Mouse (Mus musculus) cerebral cortex, adult 2 months (tissue): Measurements from ENCODE around the gene L1cam.

ENCODE experiments used
- WGBS: fragments of 180-500 bp; shearing (Covaris S2); methylation state at CpG from one replicate; pipeline ENCODE4 v1.1.7; 2018; 5-methylcytosine and 5-hydroxymethylcytosine counted together

L1cam gene

GRCm38 (mm10) chrX:73895719-73896118 lies at the start of gene L1cam:
L1cam (minus strand) TSS chrX:73896105.
- WGBS: 9% methylated on average over 2 of the region's 2 CpGs

GRCm38 (mm10) chrX:73942294-73942693 lies 46.4 kb upstream of the L1cam start:
- WGBS: 75% methylated on average over 2 of the region's 2 CpGs

GRCm38 (mm10) chrX:73941860-73942259 lies 46.0 kb upstream of the L1cam start:
- WGBS: 43% methylated on average over 2 of the region's 2 CpGs

GRCm38 (mm10) chrX:73931871-73932270 lies 36.0 kb upstream of the L1cam start:
- WGBS: 67% methylated on average over 2 of the region's 2 CpGs

GRCm38 (mm10) chrX:73930402-73931062 lies 34.6 kb upstream of the L1cam start, which contains the start of gene Renbp:
Renbp (minus strand) TSS chrX:73930850.
- WGBS: 40% methylated on average over 17 of the region's 17 CpGs

GRCm38 (mm10) chrX:73922550-73922882 lies 26.6 kb upstream of the L1cam start:
- 70% methylated on average over 8 of the region's 8 CpGs for WGBS

DNA sequence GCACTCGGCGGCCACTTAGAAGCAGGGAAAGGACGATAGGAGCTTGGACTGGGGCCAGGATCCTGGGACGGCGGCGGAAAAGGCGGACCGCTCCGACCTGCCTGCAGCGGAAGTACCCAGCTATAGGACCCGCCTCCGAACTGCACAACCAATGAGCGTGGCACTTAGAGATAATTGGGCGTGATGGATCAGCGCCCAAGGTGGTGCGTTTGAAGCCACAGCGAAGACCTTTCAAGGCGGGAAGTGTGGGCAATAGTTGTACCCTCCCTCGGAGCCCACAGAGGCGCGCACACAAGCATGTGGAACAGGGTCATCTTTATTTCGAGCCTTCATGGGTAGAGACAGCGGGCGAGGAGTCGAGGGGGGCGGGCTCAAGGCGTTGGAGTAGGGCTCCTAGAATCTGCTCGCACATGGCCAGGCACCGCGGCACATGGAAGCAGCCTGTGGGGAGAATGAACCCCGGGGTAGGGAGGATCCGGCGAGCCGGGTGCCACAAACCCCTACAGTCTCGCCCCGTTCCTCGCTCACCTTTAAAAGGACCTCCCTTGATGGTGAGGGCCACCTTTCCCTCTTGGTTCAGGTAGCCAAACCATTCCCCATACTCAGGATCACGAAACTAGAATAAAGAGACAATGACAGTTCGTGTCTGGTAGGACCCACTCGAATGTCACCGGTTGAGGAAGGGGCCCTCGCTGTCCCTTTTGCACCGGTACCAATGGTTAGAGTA lies 26.1 kb upstream of the L1cam start, which contains the start of the genes Arhgap4 and Naa10:
Gene Arhgap4, minus strand, starts transcription at position 48 of the 727 bp plus-strand sequence.
Gene Naa10, minus strand, starts transcription at position 122 of the 727 bp plus-strand sequence.
- 6% methylated on average over 43 of the region's 43 CpGs for WGBS

GRCm38 (mm10) chrX:73921285-73921822 lies 25.4 kb upstream of the L1cam start:
- WGBS: 3% methylated on average over 34 of the region's 34 CpGs

GRCm38 (mm10) chrX:73918631-73919030 lies 22.7 kb upstream of the L1cam start:
- WGBS: 67% methylated on average over 5 of the region's 5 CpGs

DNA sequence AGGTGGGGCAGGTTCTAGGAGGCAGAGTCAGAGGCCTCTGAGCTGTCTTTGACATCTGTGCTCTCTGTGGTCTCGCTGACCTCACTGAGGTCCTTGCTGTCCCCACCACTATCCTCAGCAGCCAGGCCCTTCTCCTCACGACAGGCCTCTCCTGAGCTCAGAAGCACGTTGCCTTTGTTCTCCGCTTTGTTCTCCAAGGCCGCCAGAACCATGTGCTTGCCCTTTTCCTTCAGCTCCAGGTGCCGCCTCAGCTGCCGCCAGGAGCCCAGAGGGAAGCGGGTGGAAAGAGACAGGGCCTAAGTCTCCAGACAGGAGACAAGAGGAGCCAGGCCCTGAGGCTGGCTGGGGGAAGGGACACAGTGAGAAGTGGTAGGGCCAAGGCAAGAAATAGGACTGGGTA lies 21.0 kb upstream of the L1cam start:
- WGBS: 70% methylated on average over 8 of the region's 8 CpGs

- WGBS: 13% methylated on average over 31 of the region's 31 CpGs
Observed at GRCm38 (mm10) chrX:73914827-73915703, 19.2 kb upstream of the L1cam start.

DNA sequence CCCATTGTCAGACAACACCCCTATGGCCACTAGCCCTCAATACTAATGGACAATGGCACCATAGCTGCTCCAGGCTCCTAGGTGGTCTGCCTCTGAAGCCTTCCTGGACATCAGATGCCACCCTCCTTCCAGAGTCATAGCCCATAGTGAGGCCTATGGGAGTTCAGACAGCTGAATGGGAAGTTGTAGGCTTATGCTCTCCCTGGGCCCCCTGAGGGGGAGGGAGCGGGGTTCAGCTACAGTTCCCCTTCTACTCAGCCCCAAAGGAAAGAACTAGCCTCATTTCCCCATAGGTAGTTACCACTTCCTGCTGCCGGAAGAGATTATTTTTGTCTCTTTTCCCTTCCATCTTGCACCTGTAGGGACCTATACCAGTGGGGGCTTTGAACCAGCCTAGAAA lies 15.7 kb upstream of the L1cam start:
- WGBS: 78% methylated on average over 2 of the region's 2 CpGs

DNA sequence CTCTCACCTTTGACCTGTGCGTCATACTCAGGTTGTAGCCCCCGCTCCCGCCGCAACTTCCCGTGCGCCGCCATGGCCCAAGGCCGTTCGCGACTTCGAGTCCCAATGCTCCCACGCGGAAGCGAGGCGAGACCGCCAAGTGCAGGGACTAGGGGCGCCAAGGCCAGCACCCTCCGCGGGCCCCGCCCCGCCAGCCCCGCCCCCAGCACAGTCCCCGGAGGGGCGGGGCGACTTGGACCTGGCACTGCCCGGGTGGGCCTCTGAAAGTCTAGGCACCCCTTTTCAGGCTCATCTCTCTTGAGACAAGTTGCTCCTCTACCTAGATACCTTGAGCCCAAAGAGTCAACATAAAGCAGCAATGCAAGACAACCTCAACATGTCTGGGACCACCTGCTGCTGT lies 15.3 kb upstream of the L1cam start:
- 11% methylated on average over 21 of the region's 26 CpGs for WGBS

DNA sequence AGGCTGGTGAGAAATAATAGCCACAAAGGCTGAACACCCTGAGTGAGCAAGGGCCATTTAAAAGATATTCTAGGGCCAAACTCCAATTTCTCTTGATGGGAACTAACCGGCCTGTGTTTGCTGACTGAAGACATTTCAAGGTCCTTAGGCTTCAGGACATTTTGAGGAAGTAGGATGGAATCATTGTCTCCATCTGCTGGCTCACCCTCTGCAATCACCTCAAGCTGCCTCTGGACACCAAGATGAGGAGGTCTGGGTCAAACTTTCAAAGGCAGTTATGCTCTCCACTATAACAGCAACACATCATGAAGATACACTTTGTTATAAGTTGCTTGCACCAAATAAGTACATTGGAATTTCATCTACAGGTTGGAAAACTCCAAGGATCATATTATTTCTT lies 14.1 kb upstream of the L1cam start:
- 67% methylated on average over 1 of the region's 1 CpGs for WGBS

- WGBS: 67% methylated on average over 3 of the region's 3 CpGs
Observed at GRCm38 (mm10) chrX:73897959-73898358, 2.1 kb upstream of the L1cam start.

- WGBS: 94% methylated on average over 14 of the region's 14 CpGs
Observed at GRCm38 (mm10) chrX:73892833-73893232, 3.1 kb downstream of the L1cam start.

GRCm38 (mm10) chrX:73891551-73892152 lies 4.3 kb downstream of the L1cam start, which contains the start of gene Avpr2:
Avpr2 (plus strand) TSS chrX:73892102.
- 86% methylated on average over 6 of the region's 6 CpGs for WGBS

- WGBS: 40% methylated on average over 6 of the region's 6 CpGs
Observed at GRCm38 (mm10) chrX:73881463-73881862, 14.4 kb downstream of the L1cam start.

GRCm38 (mm10) chrX:73881036-73881427 lies 14.9 kb downstream of the L1cam start:
- 14% methylated on average over 16 of the region's 16 CpGs for WGBS

- WGBS: 6% methylated on average over 35 of the region's 48 CpGs
Observed at GRCm38 (mm10) chrX:73880194-73881035, 15.5 kb downstream of the L1cam start.
